Mouse (Mus musculus) hindbrain, embryonic 12.5 days (tissue): Measurements from ENCODE around the gene Clec12a. TPM values are rescaled to one million over a fixed set of nuclear protein-coding genes. Genes with fewer than 3 reads are reported as not detected.
"Not testable (repeated sequence)": the region's sequence is repeated elsewhere in the genome, so short reads cannot be mapped to it uniquely, and the experiment has no call there.

Source experiments
- ATAC-seq: fragments of 200-750 bp; cut with Nextera tagmentation; 2 replicates; pipeline ENCODE4 v1.8.0; 2017; ENCODE audit warnings: moderate TSS enrichment; ENCODE audit not compliant: low FRiP score
- H3K27ac ChIP-seq: fragments of 300-500 bp; sonication (generic); 2 replicates; pipeline ENCODE4 v1.5.1; 2016; ENCODE audit warnings: mild to moderate bottlenecking
- H3K27me3 ChIP-seq: fragments of 300-500 bp; sonication (generic); 2 replicates; pipeline ENCODE4 v1.6.1; 2016; ENCODE audit warnings: mild to moderate bottlenecking
- H3K36me3 ChIP-seq: fragments of 300-500 bp; sonication (generic); 2 replicates; pipeline ENCODE4 v1.6.1; 2016; ENCODE audit warnings: mild to moderate bottlenecking
- H3K4me1 ChIP-seq: fragments of 300-500 bp; sonication (generic); 2 replicates; pipeline ENCODE4 v1.6.1; 2016
- H3K4me2 ChIP-seq: fragments of 300-500 bp; sonication (generic); replicated peaks from 2 replicates; pipeline ENCODE4 v1.6.1; 2016; ENCODE audit warnings: mild to moderate bottlenecking
- H3K4me3 ChIP-seq: fragments of 300-500 bp; sonication (generic); 2 replicates; pipeline ENCODE4 v1.5.1; 2016; ENCODE audit warnings: mild to moderate bottlenecking
- H3K9ac ChIP-seq: fragments of 300-500 bp; sonication (generic); 2 replicates; pipeline ENCODE4 v1.6.1; 2016; ENCODE audit warnings: mild to moderate bottlenecking, moderate library complexity
- H3K9me3 ChIP-seq: fragments of 300-500 bp; sonication (generic); replicated peaks from 2 replicates; pipeline ENCODE4 v1.6.1; 2016; ENCODE audit warnings: mild to moderate bottlenecking
- WGBS: fragments of 180-500 bp; shearing (Covaris S2); methylation state at CpG from one replicate; pipeline ENCODE4 v1.1.7; 2016; 5-methylcytosine and 5-hydroxymethylcytosine counted together
- polyA plus RNA-seq: library from polyadenylated mRNA; unstranded; fragments of >200 nt; fragmentation: Nextera tagmentation; extraction: Ambion mirVana; gene quantifications from 2 replicates; pipeline ENCODE4 v1.2.1, GENCODE M21; 2016

Clec12a gene
- polyA plus RNA-seq = 0.38 and 0.40 TPM in 2 replicates

- 81% methylated on average over 4 of the region's 4 CpGs for WGBS
- H3K4me2 ChIP-seq, H3K4me1 ChIP-seq, H3K9ac ChIP-seq, H3K27me3 ChIP-seq, H3K36me3 ChIP-seq, ATAC-seq, H3K27ac ChIP-seq, H3K4me3 ChIP-seq, H3K9me3 ChIP-seq: not testable (repeated sequence)
Observed at GRCm38 (mm10) chr6:129342391-129342790, at the start of gene Clec12a. Gene Clec12a, plus strand, starts transcription at chr6:129342691.

- no peak overlapping the region for H3K4me2 ChIP-seq
- H3K9me3 ChIP-seq = no peaks in the 10 kb centered on the region
- no peaks in the 10 kb centered on the region for H3K36me3 ChIP-seq
- WGBS = 66% methylated on average over 1 of the region's 1 CpGs
- H3K4me1 ChIP-seq = no peaks in the 10 kb centered on the region
- no peaks in the 10 kb centered on the region for H3K27me3 ChIP-seq
- no peak overlapping the region for H3K9ac ChIP-seq
- H3K4me3 ChIP-seq = no peak overlapping the region
- ATAC-seq = no peak
- H3K27ac ChIP-seq = no peak overlapping the region
Observed at GRCm38 (mm10) chr6:129304180-129304579, 38.3 kb upstream of the Clec12a start.

GRCm38 (mm10) chr6:129312499-129312898, 30.0 kb upstream of the Clec12a start:
- H3K4me3 ChIP-seq = no peak overlapping the region
- no peak for ATAC-seq

GRCm38 (mm10) chr6:129314655-129315168, 27.8 kb upstream of the Clec12a start:
- H3K36me3 ChIP-seq = no peaks in the 10 kb centered on the region
- 88% methylated on average over 3 of the region's 3 CpGs for WGBS
- H3K9me3 ChIP-seq = no peaks in the 10 kb centered on the region
- no peaks in the 10 kb centered on the region for H3K27me3 ChIP-seq
- no peak for ATAC-seq
- no peaks in the 10 kb centered on the region for H3K4me1 ChIP-seq
- H3K4me3 ChIP-seq = no peak overlapping the region
- H3K4me2 ChIP-seq = no peak overlapping the region
- H3K9ac ChIP-seq = no peak overlapping the region
- H3K27ac ChIP-seq = no peak overlapping the region

More at GRCm38 (mm10) chr6:129312499-129312898, 30.0 kb upstream of the Clec12a start:
- H3K9ac ChIP-seq = no peak overlapping the region
- no peaks in the 10 kb centered on the region for H3K36me3 ChIP-seq
- H3K4me2 ChIP-seq = no peak overlapping the region
- H3K27me3 ChIP-seq = no peaks in the 10 kb centered on the region
- H3K27ac ChIP-seq = no peak overlapping the region
- H3K9me3 ChIP-seq = no peaks in the 10 kb centered on the region
- 86% methylated on average over 3 of the region's 3 CpGs for WGBS
- H3K4me1 ChIP-seq = no peaks in the 10 kb centered on the region

- no peak for ATAC-seq
- H3K27me3 ChIP-seq = no peaks in the 10 kb centered on the region
- no peaks in the 10 kb centered on the region for H3K9me3 ChIP-seq
- H3K36me3 ChIP-seq = no peaks in the 10 kb centered on the region
- H3K4me3 ChIP-seq = no peak overlapping the region
- 85% methylated on average over 1 of the region's 1 CpGs for WGBS
- no peaks in the 10 kb centered on the region for H3K4me1 ChIP-seq
- no peak overlapping the region for H3K9ac ChIP-seq
- no peak overlapping the region for H3K4me2 ChIP-seq
- H3K27ac ChIP-seq = no peak overlapping the region
Observed at GRCm38 (mm10) chr6:129315698-129316097, 26.8 kb upstream of the Clec12a start.

DNA sequence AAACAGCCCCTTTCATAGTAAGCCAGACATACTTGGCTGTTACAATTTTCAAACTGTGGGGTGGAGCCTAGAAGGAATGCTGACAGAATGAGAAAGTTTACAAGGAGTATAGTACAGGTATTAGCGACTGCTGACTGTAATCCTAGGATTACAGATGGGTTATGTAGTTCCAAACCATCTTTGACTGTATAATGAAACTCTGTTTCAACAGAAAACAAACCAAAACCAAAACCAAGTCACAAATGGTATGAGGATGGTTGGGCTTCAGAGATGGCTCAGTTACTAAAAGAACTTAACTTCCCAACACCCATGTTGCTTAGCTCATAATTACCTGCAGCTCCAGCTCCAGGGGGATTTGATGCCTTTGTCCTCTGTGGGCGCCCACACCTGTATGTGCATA, 26.0 kb upstream of the Clec12a start:
- no peak for ATAC-seq
- no peaks in the 10 kb centered on the region for H3K27me3 ChIP-seq
- no peaks in the 10 kb centered on the region for H3K4me1 ChIP-seq
- no peak overlapping the region for H3K4me3 ChIP-seq
- H3K27ac ChIP-seq = no peak overlapping the region
- H3K36me3 ChIP-seq = no peaks in the 10 kb centered on the region
- no peak overlapping the region for H3K4me2 ChIP-seq
- H3K9ac ChIP-seq = no peak overlapping the region
- H3K9me3 ChIP-seq = no peaks in the 10 kb centered on the region
- WGBS = 70% methylated on average over 2 of the region's 2 CpGs

GRCm38 (mm10) chr6:129318395-129318794, 24.1 kb upstream of the Clec12a start:
- Histone ChIP-seq H3K27ac (no peak overlapping the region), H3K27me3 (no peaks in the 10 kb centered on the region), H3K4me1 (no peaks in the 10 kb centered on the region), H3K36me3 (no peaks in the 10 kb centered on the region), H3K4me2 (no peak overlapping the region), H3K9ac (no peak overlapping the region), H3K9me3 (no peaks in the 10 kb centered on the region), H3K4me3 (no peak overlapping the region)
- no peak for ATAC-seq
- 58% methylated on average over 1 of the region's 1 CpGs for WGBS

DNA sequence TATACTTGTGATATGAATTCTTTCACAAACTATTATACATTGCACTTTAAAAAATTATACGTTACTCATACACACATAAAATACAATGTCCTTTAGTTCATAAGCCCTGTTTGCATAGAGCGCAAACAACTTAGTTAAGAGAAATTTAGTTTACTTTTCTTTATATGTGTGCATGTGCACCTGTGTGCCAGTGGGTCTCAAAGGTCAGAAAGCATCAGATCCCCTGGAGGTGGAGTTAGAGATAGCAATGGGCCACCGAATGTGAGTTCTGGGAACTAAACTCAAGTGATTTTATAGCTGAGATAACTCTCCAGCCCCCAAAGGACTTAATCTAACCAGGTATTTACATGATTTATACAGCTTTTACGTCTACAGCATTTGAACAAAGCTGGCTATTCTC, 23.2 kb upstream of the Clec12a start:
- 80% methylated on average over 4 of the region's 4 CpGs for WGBS
- ATAC-seq = no peak
- Histone ChIP-seq H3K27me3 (no peaks in the 10 kb centered on the region), H3K4me2 (no peak overlapping the region), H3K27ac (no peak overlapping the region), H3K36me3 (no peaks in the 10 kb centered on the region), H3K4me3 (no peak overlapping the region), H3K4me1 (no peaks in the 10 kb centered on the region), H3K9me3 (no peaks in the 10 kb centered on the region), H3K9ac (no peak overlapping the region)

DNA sequence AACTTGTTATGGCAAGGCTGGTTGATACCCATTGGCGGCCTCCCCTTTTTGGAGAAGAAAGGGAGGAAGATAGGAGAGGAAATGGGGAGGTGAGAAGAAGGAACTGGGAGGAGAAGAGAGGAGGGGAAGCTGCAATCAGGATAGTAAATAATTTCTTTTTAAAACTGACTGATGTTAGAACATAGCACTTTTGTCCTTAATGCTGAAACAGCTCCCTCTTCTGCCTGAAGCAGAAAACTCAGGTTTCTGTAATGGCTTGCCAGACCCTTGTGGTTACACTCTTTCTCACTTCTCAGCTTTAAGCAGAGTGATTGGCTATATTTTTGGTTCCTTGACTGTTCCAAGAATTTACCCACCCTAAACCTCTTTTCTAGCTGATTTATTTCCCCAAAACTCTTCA, 16.5 kb upstream of the Clec12a start:
- ATAC-seq = no peak
- no peak overlapping the region for H3K4me2 ChIP-seq
- no peak overlapping the region for H3K27ac ChIP-seq
- H3K4me1 ChIP-seq = no peaks in the 10 kb centered on the region
- no peaks in the 10 kb centered on the region for H3K9me3 ChIP-seq
- no peaks in the 10 kb centered on the region for H3K27me3 ChIP-seq
- H3K9ac ChIP-seq = no peak overlapping the region
- no peaks in the 10 kb centered on the region for H3K36me3 ChIP-seq
- WGBS = 76% methylated on average over 1 of the region's 1 CpGs
- no peak overlapping the region for H3K4me3 ChIP-seq

- H3K27ac ChIP-seq = no peak overlapping the region
- ATAC-seq = no peak
- no peak overlapping the region for H3K4me2 ChIP-seq
- no peak overlapping the region for H3K4me3 ChIP-seq
- H3K27me3 ChIP-seq = no peaks in the 10 kb centered on the region
- no peak overlapping the region for H3K9ac ChIP-seq
- H3K9me3 ChIP-seq = no peaks in the 10 kb centered on the region
- H3K4me1 ChIP-seq = no peaks in the 10 kb centered on the region
- WGBS = 85% methylated on average over 13 of the region's 13 CpGs
- no peaks in the 10 kb centered on the region for H3K36me3 ChIP-seq
Observed at GRCm38 (mm10) chr6:129326568-129327150, 15.8 kb upstream of the Clec12a start.

DNA sequence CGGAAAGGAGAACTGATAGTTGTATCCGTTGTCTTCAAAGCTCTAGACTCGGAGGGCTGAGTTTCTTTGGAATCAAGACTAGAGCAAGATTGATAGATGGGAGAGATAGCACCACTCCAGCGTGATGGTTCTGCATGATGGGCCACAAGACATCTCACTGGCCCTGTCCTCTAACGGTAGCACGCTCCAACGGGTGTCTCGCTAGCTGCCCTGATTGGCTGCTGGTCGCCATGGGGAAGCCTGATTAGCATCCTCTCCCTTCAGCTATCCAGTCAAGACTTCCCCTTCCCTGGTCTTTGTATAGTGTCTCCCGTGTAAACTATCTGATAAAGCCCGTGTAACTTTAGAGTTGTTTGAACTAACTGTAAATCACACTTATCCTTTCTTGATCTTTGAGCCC, 10.9 kb upstream of the Clec12a start, which contains the start of gene 4922502D21Rik:
4922502D21Rik (minus strand) TSS at position 187 of the 400 bp plus-strand sequence.
- ATAC-seq = no peak
- WGBS = 53% methylated on average over 11 of the region's 11 CpGs
- no peaks in the 10 kb centered on the region for H3K4me1 ChIP-seq

DNA sequence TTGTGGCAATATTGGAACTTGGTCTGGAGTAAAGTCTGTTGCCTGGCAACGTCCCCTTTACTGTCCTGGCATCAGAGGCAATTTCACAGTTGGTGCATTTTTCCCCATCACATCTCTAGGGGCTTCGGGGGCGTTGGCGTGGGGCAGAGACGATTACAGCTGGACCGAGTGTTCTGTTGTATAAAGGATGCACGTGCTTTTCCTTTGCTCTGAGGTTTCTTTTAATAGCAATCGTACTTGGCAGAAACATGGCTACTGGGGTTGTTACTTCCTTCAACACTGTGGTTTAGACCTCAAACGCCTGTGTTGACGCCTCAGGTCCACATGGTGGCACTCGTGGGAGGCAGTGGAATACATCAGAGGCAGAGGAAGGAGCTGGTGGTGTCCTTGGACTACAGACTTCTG, 8.8 kb upstream of the Clec12a start:
- Histone ChIP-seq H3K4me3 (no peak overlapping the region), H3K36me3 (no peaks in the 10 kb centered on the region), H3K27me3 (no peaks in the 10 kb centered on the region), H3K4me1 (no peaks in the 10 kb centered on the region), H3K9me3 (no peaks in the 10 kb centered on the region), H3K4me2 (no peak overlapping the region), H3K27ac (no peak overlapping the region), H3K9ac (no peak overlapping the region)
- WGBS = 29% methylated on average over 11 of the region's 11 CpGs
- ATAC-seq = peak; percentile 81

More for the DNA sequence above, 10.9 kb upstream of the Clec12a start, which contains the start of gene 4922502D21Rik:
- no peak within 1 kb of the TSS for H3K4me2 ChIP-seq
- no peaks in the 10 kb centered on the region for H3K27me3 ChIP-seq
- H3K27ac ChIP-seq = no peak within 1 kb of the TSS
- H3K9me3 ChIP-seq = no peaks in the 10 kb centered on the region
- H3K4me3 ChIP-seq = no peak within 1 kb of the TSS
- H3K9ac ChIP-seq = no peak within 1 kb of the TSS
- no peaks in the 10 kb centered on the region for H3K36me3 ChIP-seq

DNA sequence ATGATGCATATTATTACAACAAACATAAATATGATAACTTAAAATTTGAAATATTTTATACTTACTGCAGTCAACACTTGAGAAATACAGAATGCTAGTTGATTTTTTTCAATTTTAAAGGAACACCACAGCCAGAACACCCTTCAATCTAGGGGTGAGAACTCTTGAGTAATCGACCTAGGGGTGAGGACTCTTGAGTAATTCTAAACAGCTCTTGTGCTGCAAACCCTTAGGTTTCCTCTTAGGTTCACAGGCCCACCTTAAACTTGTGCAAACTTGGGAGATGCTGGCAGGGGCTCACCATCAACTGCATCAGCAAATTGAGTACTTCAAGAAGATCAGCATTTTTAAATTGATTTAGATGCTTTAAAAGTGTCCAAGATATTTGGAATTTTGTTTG, 4.7 kb upstream of the Clec12a start:
- Histone ChIP-seq H3K9ac (no peak overlapping the region), H3K27me3 (no peaks in the 10 kb centered on the region), H3K4me3 (no peak overlapping the region), H3K4me1 (no peaks in the 10 kb centered on the region), H3K36me3 (no peaks in the 10 kb centered on the region), H3K27ac (no peak overlapping the region), H3K9me3 (no peaks in the 10 kb centered on the region), H3K4me2 (no peak overlapping the region)
- ATAC-seq = no peak
- whole genome bisulfite sequencing = 82% methylated on average over 1 of the region's 1 CpGs
